Mouse (Mus musculus) adrenal gland, adult 18-20 months (tissue): ENCODE measurements at regions not wholly inside any gene's neighbourhood (a gene's known extent, or its start where the extent isn't known, plus 50 kb on each side); places are given as distances from the start of the nearest gene placed in this dataset.
"Not testable (repeated sequence)": the region's sequence is repeated elsewhere in the genome, so short reads cannot be mapped to it uniquely, and the experiment has no call there.

Experiments used
- DNase-seq, 2 experiments: peaks; one replicate each; pipeline ENCODE4 v3.0.0; 2021 to 2022; ENCODE audit warnings: low spot score in 2 of 2

- DNase-seq: no peak
Measured at GRCm38 (mm10) chr5:4248422-4248821, 56.3 kb downstream of the Mterf1b start.

- not testable (repeated sequence) for DNase-seq
Measured at GRCm38 (mm10) chr5:4254280-4254679, 62.1 kb downstream of the Mterf1b start.

- no peak for DNase-seq
Measured at GRCm38 (mm10) chr5:4257048-4257750, 65.0 kb downstream of the Mterf1b start.

GRCm38 (mm10) chr5:4259260-4259659 lies 67.1 kb downstream of the Mterf1b start:
- DNase-seq: no peak

GRCm38 (mm10) chr5:4262666-4263065 lies 70.5 kb downstream of the Mterf1b start:
- DNase-seq: no peak

- DNase-seq: no peak
Measured at GRCm38 (mm10) chr5:4263560-4264160, 71.5 kb downstream of the Mterf1b start.

- DNase-seq: no peak
Measured at GRCm38 (mm10) chr5:4267717-4268116, 75.5 kb downstream of the Mterf1b start.

GRCm38 (mm10) chr5:4273001-4273400 lies 80.8 kb downstream of the Mterf1b start:
- no peak for DNase-seq

- DNase-seq: no peak
Measured at GRCm38 (mm10) chr5:4303616-4304015, 111.4 kb downstream of the Mterf1b start.

GRCm38 (mm10) chr5:4304201-4304600 lies 112.0 kb downstream of the Mterf1b start:
- DNase-seq: no peak

- DNase-seq: no peak
Measured at GRCm38 (mm10) chr5:4308514-4308913, 116.3 kb downstream of the Mterf1b start.

- DNase-seq: no peak
Measured at GRCm38 (mm10) chr5:4311169-4311568, 119.0 kb downstream of the Mterf1b start.

- DNase-seq: no peak
Measured at GRCm38 (mm10) chr5:4311599-4311998, 119.4 kb downstream of the Mterf1b start.

- no peak for DNase-seq
Measured at GRCm38 (mm10) chr5:4312675-4313074, 120.5 kb downstream of the Mterf1b start.

GRCm38 (mm10) chr5:4322634-4323386 lies 130.6 kb downstream of the Mterf1b start:
- DNase-seq: no peak

- peak in 1 of 2 experiments; percentile 8 for DNase-seq
Measured at GRCm38 (mm10) chr5:4323387-4323704, 131.2 kb downstream of the Mterf1b start.

GRCm38 (mm10) chr5:4325813-4326212 lies 133.6 kb downstream of the Mterf1b start:
- no peak for DNase-seq

GRCm38 (mm10) chr5:4326309-4327014 lies 134.3 kb downstream of the Mterf1b start:
- no peak for DNase-seq

- DNase-seq: no peak
Measured at GRCm38 (mm10) chr5:4335683-4336082, 143.5 kb downstream of the Mterf1b start.

GRCm38 (mm10) chr5:4341956-4342355 lies 149.8 kb downstream of the Mterf1b start:
- DNase-seq: no peak

GRCm38 (mm10) chr5:4344458-4344857 lies 152.3 kb downstream of the Mterf1b start:
- DNase-seq: no peak

- DNase-seq: no peak
Measured at GRCm38 (mm10) chr5:4348334-4348733, 156.2 kb downstream of the Mterf1b start.
